Mouse (Mus musculus) neutrophil, adult 5-6 weeks (primary cell): ENCODE data around the gene Inpp5k. TPM values are rescaled to one million over a fixed set of nuclear protein-coding genes. Genes with fewer than 3 reads are reported as not detected.

Experiments used
- ATAC-seq: fragments of 151-379, 151-347 bp; 2 replicates; pipeline ENCODE4 v1.8.0; 2017; ENCODE audit warnings: mild to moderate bottlenecking, moderate TSS enrichment; ENCODE audit not compliant: insufficient number of reproducible peaks, poor library complexity, low FRiP score, severe bottlenecking; ENCODE audit errors: extremely low read depth
- total RNA-seq: library from RNA; stranded (forward); fragments of 200-1000 nt; gene quantifications from 2 replicates; pipeline ENCODE4 v1.2.3, GENCODE M21; 2017

The Inpp5k gene
- total RNA-seq = 119 and 128 TPM in 2 replicates

GRCm38 (mm10) chr11:75630645-75631229, at the start of gene Inpp5k:
Inpp5k (plus strand) TSS chr11:75630988.
- peak; percentile 95 for ATAC-seq

DNA sequence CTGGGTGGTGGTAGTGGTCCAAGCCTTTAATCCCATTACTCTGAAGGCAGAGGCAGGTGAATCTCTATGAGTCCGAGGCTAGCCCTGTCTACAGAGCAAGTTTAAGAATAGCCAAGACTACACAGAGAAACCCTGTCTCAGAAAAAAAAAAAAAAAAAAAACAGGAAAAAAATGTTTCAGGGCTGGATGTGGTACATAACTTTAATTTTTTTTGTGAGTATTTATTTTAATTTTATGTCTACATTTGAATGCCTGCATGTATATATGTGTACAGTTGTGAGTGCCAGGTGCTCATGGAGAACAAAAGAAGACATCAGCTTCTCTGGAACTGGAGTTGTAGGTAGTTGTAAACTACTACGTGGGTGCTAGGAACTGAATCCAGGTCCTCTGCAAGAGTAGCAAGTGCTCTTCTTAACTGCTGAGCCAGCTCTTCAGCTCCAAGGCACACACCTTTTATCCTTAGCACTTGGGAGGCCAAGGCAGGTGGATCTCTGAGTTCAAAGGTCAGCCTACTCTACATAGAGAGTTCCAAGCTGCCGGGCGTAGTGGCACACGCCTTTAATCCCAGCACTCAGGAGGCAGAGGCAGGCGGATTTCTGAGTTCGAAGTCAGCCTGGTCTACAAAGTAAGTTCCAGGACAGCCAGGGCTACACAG, 49.2 kb upstream of the Inpp5k start:
- ATAC-seq = no peak

- no peak for ATAC-seq
Measured at GRCm38 (mm10) chr11:75583521-75583920, 47.3 kb upstream of the Inpp5k start.

DNA sequence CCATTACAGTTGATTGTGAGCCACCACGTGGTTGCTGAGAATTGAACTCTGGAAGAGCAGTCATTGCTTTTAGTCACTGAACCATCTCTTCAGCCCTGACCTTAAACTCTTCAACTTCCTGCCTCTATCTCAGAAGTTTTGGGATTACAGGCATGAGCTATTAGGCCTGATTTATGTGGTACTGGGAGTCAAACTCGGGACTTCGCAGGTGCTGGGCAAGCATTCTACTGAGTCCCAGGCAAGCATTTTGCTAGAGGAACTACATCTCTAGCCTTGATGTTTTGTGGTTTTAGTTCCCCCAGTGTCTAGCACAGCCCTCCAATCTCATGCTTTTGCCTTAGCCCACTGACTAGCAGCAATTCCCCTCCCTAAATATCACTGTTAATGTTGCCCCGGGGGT, 45.7 kb upstream of the Inpp5k start:
- no peak for ATAC-seq

DNA sequence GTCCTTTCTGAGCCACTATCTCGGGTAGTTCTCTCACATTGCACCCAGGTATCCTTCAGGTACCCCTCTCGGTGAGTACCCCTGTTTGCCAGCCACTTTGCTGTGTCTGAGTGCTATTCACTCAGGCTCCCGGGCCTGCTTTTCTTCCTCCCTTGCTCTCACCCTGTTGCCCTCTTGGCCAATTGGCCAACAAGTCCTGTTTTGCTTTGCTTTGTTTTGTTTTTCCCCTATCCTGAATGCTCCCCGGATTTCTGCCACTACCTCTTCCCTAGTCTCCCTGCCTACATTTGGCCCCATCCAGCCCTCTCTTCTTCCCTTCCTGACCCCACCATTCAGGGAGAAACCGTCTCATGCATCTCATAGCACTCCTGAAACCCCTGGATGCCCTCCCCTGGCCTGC, 44.8 kb upstream of the Inpp5k start:
- ATAC-seq = no peak

- no peak for ATAC-seq
Measured at GRCm38 (mm10) chr11:75586963-75587362, 43.8 kb upstream of the Inpp5k start.

GRCm38 (mm10) chr11:75587493-75588284, 43.1 kb upstream of the Inpp5k start, which contains the start of gene Pitpna:
Pitpna (plus strand) TSS chr11:75588097.
- peak; percentile 89 for ATAC-seq

GRCm38 (mm10) chr11:75588285-75588941, 42.4 kb upstream of the Inpp5k start:
- ATAC-seq = peak; percentile 33; the same call in 1 of the 2 replicates

GRCm38 (mm10) chr11:75592612-75593011, 38.2 kb upstream of the Inpp5k start:
- ATAC-seq = no peak

DNA sequence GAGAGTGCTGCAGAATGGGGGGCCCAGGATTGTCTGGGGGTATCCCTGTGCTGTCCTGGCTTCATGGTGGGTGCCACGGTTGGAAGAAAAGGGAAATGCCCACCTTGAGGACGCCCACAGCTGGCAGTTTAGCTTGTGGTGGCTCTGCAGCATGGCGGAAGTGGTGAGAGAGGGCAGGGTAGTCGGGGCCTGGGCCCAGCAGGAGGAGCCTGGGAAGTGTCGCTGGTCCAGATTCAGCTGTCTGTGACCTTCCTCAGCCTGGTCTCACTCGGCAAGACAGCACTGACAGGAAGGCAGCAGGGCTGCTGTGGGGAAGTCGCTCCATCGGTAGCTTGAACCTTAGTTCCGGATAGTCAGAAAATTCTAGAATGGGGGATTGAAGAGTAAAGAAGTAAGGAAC, 36.4 kb upstream of the Inpp5k start:
- ATAC-seq = peak; percentile 78

DNA sequence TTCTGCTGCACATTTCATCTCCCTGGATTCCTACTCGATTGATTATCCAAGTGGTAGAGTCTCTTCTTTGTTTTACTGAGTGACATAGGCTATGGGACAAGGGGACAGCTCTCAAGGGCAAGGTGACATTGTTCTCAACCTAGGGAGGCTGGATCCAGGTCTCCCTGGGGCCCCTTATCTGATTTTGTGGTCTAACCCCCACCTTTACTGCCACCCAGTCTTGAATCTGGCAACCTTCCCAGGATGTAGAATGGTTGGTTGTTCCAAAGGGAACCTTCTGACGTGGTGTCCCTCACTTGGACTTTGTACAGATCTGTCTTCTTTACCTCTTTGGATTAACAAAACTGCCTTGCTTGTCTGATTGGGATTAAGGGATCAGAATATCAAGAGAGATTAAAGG, 35.4 kb upstream of the Inpp5k start:
- no peak for ATAC-seq

DNA sequence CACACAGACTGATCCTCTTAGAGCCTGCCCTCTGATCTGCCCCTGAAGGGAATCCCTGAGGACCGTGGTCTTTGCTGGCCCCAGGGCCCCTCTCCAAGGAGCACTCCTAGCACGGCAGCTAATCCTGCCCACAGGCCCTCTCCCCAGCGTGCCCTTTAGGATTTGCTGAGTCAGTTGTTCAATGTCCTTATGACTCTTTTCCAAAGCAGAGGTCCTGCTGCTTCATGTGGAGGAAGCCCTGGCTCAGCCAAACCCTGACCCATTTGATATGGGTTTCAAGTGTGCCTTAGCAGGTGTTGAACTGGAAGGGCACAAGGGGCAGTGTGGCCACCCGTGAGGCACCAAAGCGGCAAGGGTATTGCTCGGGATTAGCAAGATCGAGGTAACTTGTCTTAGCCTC, 35.0 kb upstream of the Inpp5k start:
- no peak for ATAC-seq

GRCm38 (mm10) chr11:75596726-75597255, 34.0 kb upstream of the Inpp5k start:
- no peak for ATAC-seq

GRCm38 (mm10) chr11:75598004-75598403, 32.8 kb upstream of the Inpp5k start:
- ATAC-seq = no peak

DNA sequence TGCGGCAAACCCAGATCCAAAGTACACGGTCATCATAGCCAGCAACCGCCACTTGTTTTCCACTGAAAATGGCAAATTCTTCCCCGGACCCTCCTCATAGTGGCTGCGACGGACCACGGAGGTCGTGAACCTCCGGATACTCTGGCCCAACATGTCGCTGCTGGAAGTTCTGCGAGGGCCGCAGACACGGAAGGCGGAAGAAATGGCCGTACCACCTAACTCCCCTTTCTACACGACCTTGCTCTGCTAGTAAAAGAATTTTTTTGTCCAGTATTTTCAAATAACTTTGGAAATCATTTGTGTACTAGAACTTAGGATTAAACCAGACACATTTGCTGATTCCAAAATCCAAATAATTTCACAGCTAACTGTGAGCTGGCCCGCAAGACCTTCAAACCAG, 31.0 kb upstream of the Inpp5k start:
- peak; percentile 73 for ATAC-seq

- no peak for ATAC-seq
Measured at GRCm38 (mm10) chr11:75604826-75605225, 26.0 kb upstream of the Inpp5k start.

DNA sequence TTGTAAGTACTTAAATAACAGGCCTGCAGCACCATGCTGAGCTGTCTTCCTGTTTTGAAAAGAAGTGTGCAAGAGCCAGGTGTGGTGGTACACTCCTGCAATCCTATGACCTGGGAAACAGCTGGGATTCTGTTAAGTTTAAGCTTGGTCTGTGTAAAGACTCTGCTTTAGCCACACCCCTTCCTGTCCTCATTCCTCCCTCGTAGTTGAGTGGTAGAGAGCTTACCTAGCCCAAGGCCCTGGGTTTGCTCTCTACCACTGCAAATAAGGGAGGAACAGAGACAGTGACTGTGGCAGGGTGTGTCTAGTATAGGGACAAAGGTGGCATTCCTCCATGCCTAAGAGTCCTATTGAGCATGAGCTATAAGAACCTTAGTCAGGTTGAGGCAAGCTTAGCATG, 25.5 kb upstream of the Inpp5k start:
- no peak for ATAC-seq

DNA sequence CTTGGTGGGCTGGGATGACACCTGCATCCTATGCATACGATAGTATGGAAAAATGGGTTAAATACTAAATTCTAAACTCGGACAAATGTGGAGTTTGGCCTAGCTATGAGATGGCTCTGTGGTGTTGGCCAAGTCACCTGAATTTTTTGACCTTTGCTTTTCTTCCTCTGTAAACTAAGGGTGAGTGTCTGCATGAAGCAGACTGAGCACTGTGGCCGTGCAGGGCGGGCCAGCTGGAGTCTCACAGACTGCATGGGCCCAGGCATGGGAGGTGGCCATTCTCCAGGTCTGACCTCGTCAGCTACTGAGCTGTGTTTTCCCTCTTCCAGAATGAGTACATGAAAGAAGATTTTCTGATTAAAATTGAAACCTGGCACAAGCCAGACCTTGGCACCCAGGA, 22.0 kb upstream of the Inpp5k start:
- ATAC-seq = no peak

GRCm38 (mm10) chr11:75610021-75610420, 20.8 kb upstream of the Inpp5k start:
- ATAC-seq = no peak
